Mouse (Mus musculus): ENCODE measurements around the gene Cdhr5. TPM values are rescaled to one million over a fixed set of nuclear protein-coding genes. Genes with fewer than 3 reads are reported as not detected.
A peak's percentile ranks its signal among the peaks of the same experiment; 100 is the strongest.
"Not testable (repeated sequence)": the region's sequence is repeated elsewhere in the genome, so short reads cannot be mapped to it uniquely, and the experiment has no call there.

Gene Cdhr5
- total and polyA plus RNA-seq, 2 experiments from 2014 or later, result not detected

GRCm38 (mm10) chr7:141256159-141256558, 20.4 kb downstream of the Cdhr5 start:
- WGBS, result 85% methylated on average over 10 of the region's 10 CpGs

DNA sequence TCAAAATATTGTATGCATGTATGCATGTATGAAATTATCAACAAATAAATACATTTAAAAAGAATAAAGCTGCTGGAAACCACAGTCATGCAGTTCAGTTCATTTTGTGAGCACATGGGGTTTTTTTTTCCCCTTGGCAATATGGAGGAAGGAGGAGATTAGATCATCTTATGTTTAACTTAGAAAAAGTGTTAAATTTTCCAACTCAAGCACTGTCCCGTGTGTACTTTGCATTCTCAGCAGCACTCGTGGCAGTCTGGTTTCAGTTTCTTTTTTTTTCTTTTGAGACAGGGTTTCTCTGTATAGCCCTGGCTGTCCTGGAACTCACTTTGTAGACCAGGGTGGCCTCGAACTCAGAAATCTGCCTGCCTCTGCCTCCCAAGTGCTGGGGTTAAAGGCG, 26.1 kb downstream of the Cdhr5 start:
- peaks cover 86% of the 10 kb centered on the region for H3K36me3 ChIP-seq (replicated peaks; ENCODE audit: control insufficient read depth, insufficient read depth, low read length)
- ATAC-seq (ENCODE audit: insufficient read depth, low read depth); DNase-seq (ENCODE audit: low spot score); H3K9ac ChIP-seq (replicated peaks; ENCODE audit: low read depth, low read length); H3K4me1 ChIP-seq (ENCODE audit: control insufficient read depth, insufficient read depth); H3K4me3 ChIP-seq (ENCODE audit: low read depth, low read length); H3K27ac ChIP-seq (ENCODE audit: low read depth); H3K9me3 ChIP-seq (replicated peaks; ENCODE audit: control insufficient read depth, low read length); H3K27me3 ChIP-seq (ENCODE audit: control insufficient read depth, insufficient read depth, low read length); H3K4me2 ChIP-seq (ENCODE audit: low read depth, low read length): not testable (repeated sequence)
- 83% methylated on average over 4 of the region's 4 CpGs for WGBS

More at GRCm38 (mm10) chr7:141256159-141256558, 20.4 kb downstream of the Cdhr5 start:
- no peak for ATAC-seq (ENCODE audit: insufficient read depth, low read depth)
- Histone ChIP-seq H3K4me1 (ENCODE audit: control insufficient read depth, insufficient read depth) (no peaks in the 10 kb centered on the region), H3K9ac (replicated peaks; ENCODE audit: low read depth, low read length) (no peak overlapping the region), H3K4me3 (ENCODE audit: low read depth, low read length) (no peak overlapping the region), H3K4me2 (ENCODE audit: low read depth, low read length) (no peak overlapping the region), H3K36me3 (replicated peaks; ENCODE audit: control insufficient read depth, insufficient read depth, low read length) (peaks cover 89% of the 10 kb centered on the region), H3K27me3 (ENCODE audit: control insufficient read depth, insufficient read depth, low read length) (no peaks in the 10 kb centered on the region), H3K9me3 (replicated peaks; ENCODE audit: control insufficient read depth, low read length) (no peaks in the 10 kb centered on the region), H3K27ac (ENCODE audit: low read depth) (no peak overlapping the region)
- no peak for TF ChIP-seq CTCF (IDR thresholded peaks at IDR 0.05; ENCODE audit: low read depth)
- TF ChIP-seq EP300 (IDR thresholded peaks at IDR 0.05; ENCODE audit: low read depth), result no peak
- DNase-seq (ENCODE audit: low spot score), result no peak

DNA sequence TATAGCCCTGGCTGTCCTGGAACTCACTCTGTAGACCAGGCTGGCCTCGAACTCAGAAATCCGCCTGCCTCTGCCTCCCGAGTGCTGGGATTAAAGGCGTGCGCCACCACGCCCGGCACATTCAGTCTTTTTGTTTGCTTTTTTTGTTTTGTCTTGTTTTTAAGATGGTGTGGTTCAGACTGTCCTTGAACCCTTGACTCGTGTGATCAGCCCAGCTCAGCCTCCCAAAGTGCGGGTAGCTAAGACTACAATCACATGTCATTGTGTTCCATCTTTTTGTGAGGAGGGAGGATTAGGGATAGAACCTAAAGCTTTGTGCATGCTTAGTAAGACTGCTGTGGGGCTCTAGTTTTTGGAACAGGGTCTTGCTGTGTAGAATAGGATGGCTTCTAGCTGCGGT, 45.0 kb downstream of the Cdhr5 start:
- 88% methylated on average over 10 of the region's 10 CpGs for WGBS
- DNase-seq (ENCODE audit: low spot score), result no peak
- no peak overlapping the region for H3K27ac ChIP-seq (ENCODE audit: low read depth)
- H3K4me2 ChIP-seq (ENCODE audit: low read depth, low read length), result no peak overlapping the region
- no peaks in the 10 kb centered on the region for H3K27me3 ChIP-seq (ENCODE audit: control insufficient read depth, insufficient read depth, low read length)
- H3K4me1 ChIP-seq (ENCODE audit: control insufficient read depth, insufficient read depth), result peaks cover 17% of the 10 kb centered on the region
- H3K36me3 ChIP-seq (replicated peaks; ENCODE audit: control insufficient read depth, insufficient read depth, low read length), result peaks cover 60% of the 10 kb centered on the region
- ATAC-seq (ENCODE audit: insufficient read depth, low read depth), result no peak
- H3K9me3 ChIP-seq (replicated peaks; ENCODE audit: control insufficient read depth, low read length), result no peaks in the 10 kb centered on the region
- H3K9ac ChIP-seq (replicated peaks; ENCODE audit: low read depth, low read length), result no peak overlapping the region
- H3K4me3 ChIP-seq (ENCODE audit: low read depth, low read length), result no peak overlapping the region
- TF ChIP-seq CTCF (IDR thresholded peaks at IDR 0.05; ENCODE audit: low read depth) (no peak), EP300 (IDR thresholded peaks at IDR 0.05; ENCODE audit: low read depth) (no peak)

DNA sequence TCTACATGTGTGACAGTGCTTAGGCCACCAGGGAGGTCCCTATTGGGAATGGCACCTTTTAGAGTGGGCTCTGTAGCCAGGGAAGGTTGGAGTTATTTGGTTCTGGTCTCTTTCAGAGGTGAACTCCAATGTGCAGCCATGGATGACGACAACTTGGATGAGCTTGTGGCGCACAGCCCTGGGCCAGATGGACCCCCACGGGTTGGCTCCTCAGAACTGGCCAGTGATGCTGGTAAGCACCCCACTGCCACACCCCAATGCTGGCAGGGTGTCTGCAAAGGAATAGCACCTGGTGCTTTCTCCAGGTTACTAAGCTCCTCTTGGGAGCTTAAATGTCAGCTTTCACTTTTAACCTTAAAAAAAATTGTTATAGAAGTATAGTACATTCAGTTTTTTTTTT, 45.5 kb downstream of the Cdhr5 start:
- no peak for DNase-seq (ENCODE audit: low spot score)
- 92% methylated on average over 3 of the region's 3 CpGs for WGBS
- no peak overlapping the region for H3K4me3 ChIP-seq (ENCODE audit: low read depth, low read length)
- no peaks in the 10 kb centered on the region for H3K9me3 ChIP-seq (replicated peaks; ENCODE audit: control insufficient read depth, low read length)
- H3K27me3 ChIP-seq (ENCODE audit: control insufficient read depth, insufficient read depth, low read length), result no peaks in the 10 kb centered on the region
- peaks cover 17% of the 10 kb centered on the region for H3K4me1 ChIP-seq (ENCODE audit: control insufficient read depth, insufficient read depth)
- ATAC-seq (ENCODE audit: insufficient read depth, low read depth), result no peak
- peaks cover 56% of the 10 kb centered on the region for H3K36me3 ChIP-seq (replicated peaks; ENCODE audit: control insufficient read depth, insufficient read depth, low read length)
- H3K27ac ChIP-seq (ENCODE audit: low read depth), result no peak overlapping the region
- H3K4me2 ChIP-seq (ENCODE audit: low read depth, low read length), result no peak overlapping the region
- no peak overlapping the region for H3K9ac ChIP-seq (replicated peaks; ENCODE audit: low read depth, low read length)
- TF ChIP-seq CTCF (IDR thresholded peaks at IDR 0.05; ENCODE audit: low read depth), result no peak

- DNase-seq (ENCODE audit: low spot score) (no peak), ATAC-seq (ENCODE audit: insufficient read depth, low read depth) (no peak)
- H3K4me3 ChIP-seq (ENCODE audit: low read depth, low read length), result no peak overlapping the region
- no peak overlapping the region for H3K4me2 ChIP-seq (ENCODE audit: low read depth, low read length)
- TF ChIP-seq CTCF (IDR thresholded peaks at IDR 0.05; ENCODE audit: low read depth) (no peak), EP300 (IDR thresholded peaks at IDR 0.05; ENCODE audit: low read depth) (no peak)
- no peaks in the 10 kb centered on the region for H3K9me3 ChIP-seq (replicated peaks; ENCODE audit: control insufficient read depth, low read length)
- H3K36me3 ChIP-seq (replicated peaks; ENCODE audit: control insufficient read depth, insufficient read depth, low read length), result peaks cover 52% of the 10 kb centered on the region
- no peak overlapping the region for H3K27ac ChIP-seq (ENCODE audit: low read depth)
- WGBS, result 87% methylated on average over 4 of the region's 4 CpGs
- no peaks in the 10 kb centered on the region for H3K27me3 ChIP-seq (ENCODE audit: control insufficient read depth, insufficient read depth, low read length)
- H3K9ac ChIP-seq (replicated peaks; ENCODE audit: low read depth, low read length), result no peak overlapping the region
- H3K4me1 ChIP-seq (ENCODE audit: control insufficient read depth, insufficient read depth), result peaks cover 17% of the 10 kb centered on the region
Observed at GRCm38 (mm10) chr7:141230570-141230969, 46.0 kb downstream of the Cdhr5 start.

DNA sequence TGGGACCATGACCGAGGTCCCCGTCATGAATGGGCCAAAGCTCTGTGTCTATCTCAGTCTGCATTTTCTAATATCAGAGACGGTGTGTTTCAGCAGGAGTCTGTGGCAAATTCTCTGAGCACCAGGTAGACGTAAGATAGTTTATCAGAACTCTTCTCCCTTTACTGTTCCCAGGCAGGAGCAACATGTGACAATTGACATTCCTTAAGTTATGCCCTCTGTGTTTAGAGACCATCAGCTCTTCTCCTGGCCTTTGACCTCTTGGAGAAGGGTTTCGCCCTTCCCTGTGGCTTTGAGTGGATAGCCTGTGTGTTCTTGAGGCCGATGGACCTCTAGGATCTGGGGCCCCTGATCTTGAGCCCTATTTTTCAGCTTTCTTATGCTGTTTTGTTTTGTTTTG, 46.9 kb downstream of the Cdhr5 start:
- Histone ChIP-seq H3K9ac (replicated peaks; ENCODE audit: low read depth, low read length) (peak overlapping the region; percentile 95), H3K4me3 (ENCODE audit: low read depth, low read length) (peak overlapping the region; percentile 96), H3K4me1 (ENCODE audit: control insufficient read depth, insufficient read depth) (peaks cover 17% of the 10 kb centered on the region), H3K27ac (ENCODE audit: low read depth) (no peak overlapping the region), H3K9me3 (replicated peaks; ENCODE audit: control insufficient read depth, low read length) (no peaks in the 10 kb centered on the region), H3K36me3 (replicated peaks; ENCODE audit: control insufficient read depth, insufficient read depth, low read length) (peaks cover 44% of the 10 kb centered on the region), H3K4me2 (ENCODE audit: low read depth, low read length) (peak overlapping the region; percentile 89), H3K27me3 (ENCODE audit: control insufficient read depth, insufficient read depth, low read length) (no peaks in the 10 kb centered on the region)
- no peak for TF ChIP-seq CTCF (IDR thresholded peaks at IDR 0.05; ENCODE audit: low read depth)
- no peak for TF ChIP-seq EP300 (IDR thresholded peaks at IDR 0.05; ENCODE audit: low read depth)
- DNase-seq (ENCODE audit: low spot score) (no peak), ATAC-seq (ENCODE audit: insufficient read depth, low read depth) (no peak)
- 31% methylated on average over 6 of the region's 6 CpGs for WGBS

Data from heart, postnatal 0 days (tissue).